Mouse (Mus musculus): ENCODE results near the gene Ccin. TPM values are rescaled to one million over a fixed set of nuclear protein-coding genes. Genes with fewer than 3 reads are reported as not detected.

Ccin gene
- total RNA-seq, 2 experiments from 2014 or later = not detected

DNA sequence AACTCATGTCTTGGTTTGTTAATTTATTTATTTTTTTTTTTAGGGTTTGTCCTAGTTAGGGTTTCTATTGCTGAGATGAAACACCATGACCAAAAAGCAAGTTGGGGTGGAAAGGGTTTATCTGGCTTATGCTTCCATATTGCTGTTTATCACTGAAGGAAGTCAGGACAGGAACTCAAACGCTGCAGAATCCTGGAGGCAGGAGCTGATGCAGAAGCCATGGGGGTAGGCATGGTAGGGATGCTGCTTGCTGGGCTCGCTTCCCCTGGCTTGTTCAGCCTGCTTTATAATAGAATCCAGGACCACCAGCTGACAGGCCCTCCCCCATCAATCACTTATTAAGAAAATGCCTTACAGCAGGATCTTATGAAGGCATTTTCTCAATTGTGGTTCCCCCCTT, 27.6 kb downstream of the Ccin start:
- no peak for ATAC-seq (replicated peaks; ENCODE audit: low FRiP score, low TSS enrichment, poor library complexity, severe bottlenecking)

DNA sequence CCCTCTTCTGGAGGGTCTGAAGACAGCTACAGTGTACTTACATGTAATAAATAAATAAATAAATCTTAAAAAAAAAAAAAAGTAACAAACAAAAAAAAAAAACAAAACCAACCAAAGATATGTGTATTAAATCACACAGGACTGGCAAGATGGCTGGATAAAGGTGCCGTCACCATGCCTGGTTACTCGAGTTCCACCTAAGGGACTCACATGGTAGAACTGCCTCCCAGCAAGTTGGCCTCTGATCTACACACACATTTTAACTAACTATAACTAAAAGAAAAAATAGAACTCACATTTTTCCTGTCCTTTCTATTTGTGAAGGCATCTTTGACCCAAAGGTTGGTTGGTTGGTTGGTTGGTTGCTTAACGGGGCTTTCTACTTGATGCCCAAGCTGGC, 28.5 kb downstream of the Ccin start:
- ATAC-seq (replicated peaks; ENCODE audit: low FRiP score, low TSS enrichment, poor library complexity, severe bottlenecking) = no peak

DNA sequence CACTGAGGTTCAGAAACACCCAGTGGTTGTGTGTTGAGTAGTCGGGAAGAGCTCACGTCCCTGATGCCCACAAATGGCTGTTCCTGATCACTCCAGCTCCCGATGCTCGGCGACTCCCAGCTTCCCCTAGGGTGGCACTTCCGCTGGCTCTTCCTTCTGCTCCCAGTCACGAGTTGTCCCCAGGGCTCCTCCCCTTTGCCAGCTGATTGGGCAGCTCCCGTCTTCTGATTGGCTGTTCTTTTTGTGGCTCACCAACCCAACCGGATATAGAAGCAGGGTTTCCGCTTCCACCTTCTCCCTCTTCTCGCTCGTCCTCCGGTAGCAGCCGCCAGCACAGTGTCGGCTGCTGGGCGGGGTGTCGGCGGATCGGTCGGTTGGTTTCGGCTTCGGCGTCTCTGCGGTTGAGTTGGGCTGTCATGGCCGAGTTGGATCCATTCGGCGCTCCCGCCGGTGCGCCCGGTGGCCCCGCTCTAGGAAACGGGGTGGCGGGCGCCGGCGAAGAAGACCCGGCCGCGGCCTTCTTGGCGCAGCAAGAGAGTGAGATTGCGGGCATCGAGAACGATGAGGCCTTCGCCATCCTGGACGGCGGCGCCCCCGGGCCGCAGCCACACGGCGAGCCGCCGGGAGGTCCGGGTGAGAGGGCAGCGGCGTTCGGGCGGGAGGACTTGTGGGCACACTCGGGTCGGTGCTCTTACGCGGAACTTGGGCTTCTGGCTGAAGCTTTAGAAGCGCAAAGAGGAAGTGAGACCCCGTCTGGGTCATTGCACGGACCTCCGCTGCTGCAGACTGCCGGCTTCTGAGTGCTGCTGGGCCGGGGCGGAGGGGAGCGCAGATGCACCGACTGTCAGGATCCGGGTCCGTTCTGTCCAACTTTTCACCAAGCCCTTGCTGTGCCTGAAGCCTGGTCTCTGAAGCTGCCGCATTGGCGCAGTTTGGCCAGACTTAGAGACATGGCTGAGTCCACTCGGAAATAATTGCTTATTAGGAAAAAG, 29.4 kb downstream of the Ccin start:
- ATAC-seq (replicated peaks; ENCODE audit: low FRiP score, low TSS enrichment, poor library complexity, severe bottlenecking) = peak; percentile 98

DNA sequence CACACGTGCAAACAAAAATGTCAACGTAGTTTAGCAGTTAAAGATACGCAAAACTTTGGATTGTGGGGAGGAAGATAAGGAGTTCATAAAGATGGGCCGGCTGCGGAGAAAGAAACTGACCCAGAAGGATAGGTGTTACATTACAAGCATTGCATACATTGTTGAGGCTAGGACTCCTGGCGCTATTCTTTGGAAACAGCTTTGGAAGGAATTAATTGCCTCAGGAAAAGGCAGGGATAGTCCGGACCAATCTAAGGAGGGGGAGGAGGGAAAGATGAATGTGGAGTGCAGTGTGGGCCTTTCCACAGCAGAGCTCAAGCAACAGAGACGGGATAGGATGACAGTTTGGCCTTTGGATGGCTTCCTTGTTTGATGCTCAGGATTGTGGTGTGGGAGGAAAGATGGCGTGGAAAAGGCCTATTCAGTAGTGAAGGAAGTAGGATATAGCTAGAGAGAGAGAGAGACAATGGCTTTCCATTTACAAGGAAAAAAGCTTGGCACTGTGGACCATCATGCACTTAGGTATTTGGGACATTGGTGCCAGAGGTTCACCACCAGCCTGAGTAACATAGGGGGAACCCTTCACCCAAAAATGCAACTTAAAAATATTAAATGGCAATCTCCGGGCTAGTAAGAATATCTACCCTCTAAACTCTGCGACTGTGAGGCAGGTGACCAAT, 30.2 kb downstream of the Ccin start:
- no peak for ATAC-seq (replicated peaks; ENCODE audit: low FRiP score, low TSS enrichment, poor library complexity, severe bottlenecking)

DNA sequence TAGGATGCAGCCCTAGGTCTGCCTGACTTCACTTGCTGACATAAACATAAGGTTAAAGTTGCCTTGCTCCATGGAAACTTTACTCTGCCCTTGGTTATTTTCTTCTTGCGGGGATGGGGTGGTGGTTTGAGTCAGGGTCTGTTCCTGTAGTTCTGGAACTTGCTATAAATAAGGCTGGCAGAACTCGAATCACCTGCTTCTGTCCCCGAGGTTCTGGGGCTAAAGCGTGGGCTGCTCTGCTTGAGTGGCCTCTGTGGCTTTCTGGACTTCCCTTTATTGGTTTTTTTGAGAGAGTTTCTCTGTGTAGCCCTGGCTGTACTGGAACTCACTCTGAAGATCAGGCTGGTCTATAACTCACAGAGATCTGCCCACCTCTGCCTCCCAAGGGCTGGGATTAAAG, 32.8 kb downstream of the Ccin start:
- ATAC-seq (replicated peaks; ENCODE audit: low FRiP score, low TSS enrichment, poor library complexity, severe bottlenecking) = no peak

DNA sequence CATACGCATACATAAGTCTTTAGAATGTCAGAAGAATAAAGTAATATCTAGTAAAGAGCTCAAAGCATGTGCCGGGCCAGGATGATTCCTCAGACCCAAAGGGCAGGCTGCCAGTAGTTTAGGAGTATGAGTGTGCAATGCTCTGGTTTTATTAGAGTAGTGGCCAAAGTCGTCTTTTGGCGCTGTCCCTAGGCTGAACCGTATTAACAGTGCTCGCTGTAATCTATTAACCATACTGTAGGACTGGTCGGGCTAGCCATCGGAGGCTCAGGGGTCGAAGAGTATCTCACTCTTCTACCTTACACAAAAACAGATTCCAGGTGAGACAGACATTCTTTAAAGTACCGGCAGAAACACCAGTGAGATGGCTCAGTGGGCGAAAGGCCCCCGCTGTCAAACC, 33.5 kb downstream of the Ccin start:
- no peak for ATAC-seq (replicated peaks; ENCODE audit: low FRiP score, low TSS enrichment, poor library complexity, severe bottlenecking)

DNA sequence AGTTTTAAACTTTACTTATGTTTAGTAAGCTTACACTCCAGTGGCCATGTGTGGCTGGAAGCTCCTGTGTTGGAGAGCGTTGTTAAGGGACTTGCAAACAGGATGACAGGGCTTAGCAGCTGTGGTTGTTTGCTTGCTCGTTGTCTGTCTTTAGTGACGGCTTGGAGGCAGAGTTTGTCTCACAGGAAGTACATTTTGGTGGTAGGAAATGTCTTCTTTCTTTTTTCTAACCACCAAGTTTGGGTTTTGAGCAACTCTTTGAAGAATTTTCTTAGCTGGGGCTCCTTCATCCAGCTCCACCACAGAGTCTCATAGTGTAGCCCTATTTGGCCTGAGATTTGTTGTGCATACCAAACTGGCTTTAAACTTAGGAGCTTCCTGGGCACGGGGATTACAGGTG, 39.0 kb downstream of the Ccin start:
- ATAC-seq (replicated peaks; ENCODE audit: low FRiP score, low TSS enrichment, poor library complexity, severe bottlenecking) = no peak

DNA sequence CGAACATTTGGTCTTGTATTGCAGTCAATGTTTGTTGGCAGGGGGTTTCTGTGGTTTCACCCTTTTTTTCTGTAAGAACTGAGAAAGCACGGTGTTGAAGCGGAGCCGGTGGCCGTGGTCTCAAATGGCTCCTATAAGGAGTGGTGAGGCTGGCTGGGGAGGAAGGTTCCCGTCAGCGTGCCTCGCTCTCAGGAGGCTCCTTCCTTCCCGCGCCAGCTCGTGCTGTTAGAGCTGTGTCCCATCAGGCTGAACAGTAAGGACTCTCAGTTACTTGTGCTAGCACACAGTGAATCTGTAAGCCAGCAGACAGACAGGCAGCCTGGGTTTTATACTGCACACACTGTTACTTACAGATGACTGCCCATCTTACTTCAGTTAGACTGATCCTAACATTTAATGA, 39.5 kb downstream of the Ccin start:
- ATAC-seq (replicated peaks; ENCODE audit: low FRiP score, low TSS enrichment, poor library complexity, severe bottlenecking) = no peak

DNA sequence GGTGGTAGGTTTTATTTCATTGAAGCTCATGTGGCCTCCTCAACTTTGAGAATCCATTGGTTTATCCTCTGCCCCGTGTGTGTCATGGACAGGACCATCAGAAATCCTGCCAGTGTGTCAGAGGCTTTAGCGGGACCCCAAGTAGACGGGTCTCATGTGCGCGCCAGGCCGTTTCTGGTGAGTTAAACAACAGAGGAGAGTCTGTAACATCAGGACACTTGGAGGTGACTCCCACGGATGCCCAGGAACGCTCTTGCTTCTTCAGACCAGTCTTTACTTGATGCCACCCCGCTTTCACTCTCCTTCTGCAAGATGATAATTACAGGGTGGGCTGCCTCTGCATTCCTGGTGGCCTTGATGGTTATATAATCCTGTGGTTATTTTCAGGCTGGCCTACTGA, 40.4 kb downstream of the Ccin start:
- no peak for ATAC-seq (replicated peaks; ENCODE audit: low FRiP score, low TSS enrichment, poor library complexity, severe bottlenecking)

DNA sequence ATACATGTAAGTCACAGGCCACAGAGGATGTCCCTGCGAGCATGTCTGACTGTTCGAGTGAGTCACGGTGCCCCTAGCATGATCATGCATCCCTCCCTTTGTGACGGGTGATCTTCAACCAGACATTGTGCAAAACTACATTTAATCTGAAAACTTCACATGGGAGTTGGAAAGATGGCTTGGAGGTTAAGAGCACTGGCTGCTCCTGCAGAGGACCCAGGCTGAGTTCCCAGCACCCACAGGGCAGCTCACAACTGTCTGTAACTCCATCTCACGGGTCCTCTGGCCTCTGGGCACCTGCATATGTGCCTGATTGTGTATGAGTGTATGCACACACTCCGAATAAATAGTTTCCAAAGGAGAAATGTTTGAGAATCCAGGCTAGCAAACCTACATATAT, 41.0 kb downstream of the Ccin start:
- no peak for ATAC-seq (replicated peaks; ENCODE audit: low FRiP score, low TSS enrichment, poor library complexity, severe bottlenecking)

DNA sequence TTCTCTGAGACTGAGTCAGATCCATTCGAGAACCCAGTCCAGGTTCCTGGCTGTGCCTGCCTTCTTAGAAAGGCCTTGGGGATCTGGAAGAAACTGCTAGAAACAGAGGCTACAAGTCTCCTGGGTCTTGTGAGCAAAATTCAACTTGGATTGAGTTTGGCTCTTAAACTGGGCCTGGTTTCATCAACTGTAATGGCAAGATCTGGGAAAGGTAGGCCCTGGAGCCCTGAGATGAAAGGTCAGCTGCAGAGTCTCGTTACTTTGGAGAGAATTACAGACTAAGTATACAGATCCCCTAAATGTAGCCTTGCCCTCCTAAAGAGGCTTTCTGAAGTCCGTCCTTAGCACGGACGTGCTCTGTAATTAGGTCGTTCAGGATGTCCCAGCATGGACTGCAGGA, 42.3 kb downstream of the Ccin start:
- no peak for ATAC-seq (replicated peaks; ENCODE audit: low FRiP score, low TSS enrichment, poor library complexity, severe bottlenecking)

DNA sequence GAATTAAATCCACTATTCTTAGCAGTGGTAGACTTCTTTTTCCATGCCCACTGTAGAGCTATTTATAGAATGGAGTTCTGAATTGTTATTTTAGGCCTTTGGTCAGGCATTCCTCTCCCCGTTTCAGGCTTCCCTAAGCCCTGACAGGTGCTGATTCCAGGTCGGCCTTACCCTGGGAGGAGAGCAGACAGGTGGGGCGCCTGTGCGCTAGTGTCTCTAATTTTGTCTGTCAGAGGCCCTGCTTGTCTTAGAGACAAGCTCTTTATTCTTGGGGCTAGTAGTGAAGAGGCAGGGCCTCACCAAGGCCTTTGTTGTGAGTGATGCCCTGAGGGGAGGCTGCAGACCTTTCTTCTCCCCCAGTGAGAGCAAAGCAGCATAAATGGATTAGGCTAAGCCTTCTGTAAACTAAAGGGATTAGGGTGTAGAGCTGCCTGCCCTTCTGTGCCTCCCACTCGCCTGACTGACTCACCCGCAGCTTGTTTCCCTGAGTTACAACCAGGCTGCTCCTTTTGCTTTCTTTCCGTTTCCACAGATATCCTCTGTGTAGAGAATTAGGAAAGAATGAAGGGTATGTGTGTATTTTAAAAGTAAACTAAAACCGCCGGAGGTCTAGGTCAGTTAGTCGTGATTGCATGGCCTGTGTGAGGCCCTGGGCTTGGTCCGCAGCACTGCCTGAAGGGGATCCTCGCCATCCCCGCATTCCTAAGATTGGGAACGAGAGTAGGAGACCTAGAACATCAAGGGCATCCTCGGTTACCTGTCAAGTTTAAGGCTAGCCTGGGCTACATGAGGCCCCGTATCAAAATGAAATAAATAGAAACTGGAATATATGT, 45.2 kb downstream of the Ccin start:
- no peak for ATAC-seq (replicated peaks; ENCODE audit: low FRiP score, low TSS enrichment, poor library complexity, severe bottlenecking)

DNA sequence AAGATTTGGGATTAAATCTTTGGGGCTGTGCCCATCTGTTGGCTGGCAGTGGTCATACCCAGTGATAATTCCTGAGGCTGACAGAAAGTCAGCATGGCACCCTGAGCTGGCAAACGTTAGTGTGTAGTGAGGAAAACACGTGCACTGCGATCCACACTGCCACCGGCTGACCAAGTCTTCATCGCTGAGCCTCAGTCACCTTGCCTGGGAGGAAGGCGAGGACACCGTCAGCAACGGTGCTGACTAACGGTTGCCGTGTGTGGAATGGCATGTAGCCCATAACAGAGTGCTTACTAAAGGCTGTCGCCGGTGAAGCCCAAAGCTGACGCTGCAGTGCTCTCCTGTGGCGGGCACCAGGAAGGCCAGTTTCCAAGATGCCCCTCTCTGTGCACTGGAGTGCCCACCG, 46.4 kb downstream of the Ccin start:
- ATAC-seq (replicated peaks; ENCODE audit: low FRiP score, low TSS enrichment, poor library complexity, severe bottlenecking) = no peak

DNA sequence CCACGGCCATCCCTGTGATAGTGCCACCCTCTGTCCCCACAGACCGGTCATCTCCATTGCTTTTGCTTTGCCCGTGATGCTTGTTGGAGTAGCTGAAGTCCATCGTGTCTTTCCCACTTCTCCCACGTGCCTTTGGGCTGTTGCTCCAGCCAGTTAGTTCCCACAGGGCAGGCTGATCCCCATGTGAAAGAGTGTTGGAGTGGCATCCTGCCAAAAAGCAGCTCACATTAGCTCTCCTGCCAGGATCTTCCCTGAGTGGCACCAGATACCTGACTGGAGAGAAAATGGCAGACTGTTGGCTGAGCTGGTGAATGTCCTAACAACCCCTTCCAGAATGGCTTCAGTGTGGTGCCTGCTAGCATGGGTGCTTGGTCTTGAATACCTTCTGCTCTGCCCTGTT, 48.2 kb downstream of the Ccin start:
- no peak for ATAC-seq (replicated peaks; ENCODE audit: low FRiP score, low TSS enrichment, poor library complexity, severe bottlenecking)

Other genes with a start within 250 kb of the Ccin start
- gene Olfr159, start 212.5 kb upstream of the Ccin start, total RNA-seq (2014; fragmentation: Nextera tagmentation) = not detected in 2 replicates
- not detected in 2 replicates for gene Olfr159, start 212.5 kb upstream of the Ccin start, total RNA-seq (2017)
- gene Olfr156, start 159.6 kb upstream of the Ccin start, total RNA-seq (2014; fragmentation: Nextera tagmentation) = not detected in 2 replicates
- not detected in 2 replicates for gene Olfr156, start 159.6 kb upstream of the Ccin start, total RNA-seq (2017)
- not detected in 2 replicates for gene Olfr157, start 143.3 kb upstream of the Ccin start, total RNA-seq (2014; fragmentation: Nextera tagmentation)
- not detected in 2 replicates for gene Olfr157, start 143.3 kb upstream of the Ccin start, total RNA-seq (2017)
- gene Olfr155, start 131.9 kb upstream of the Ccin start, total RNA-seq (2014; fragmentation: Nextera tagmentation) = not detected in 2 replicates
- not detected in 2 replicates for gene Olfr155, start 131.9 kb upstream of the Ccin start, total RNA-seq (2017)
- 0.20 TPM in 1 of 2 replicates, not detected in the other for gene Reck, start 108.0 kb upstream of the Ccin start, total RNA-seq (2014; fragmentation: Nextera tagmentation)
- 0.61 TPM in 1 of 2 replicates, not detected in the other for gene Reck, start 108.0 kb upstream of the Ccin start, total RNA-seq (2017)
- 10.9 and 12.6 TPM in 2 replicates for gene Glipr2, start 26.1 kb upstream of the Ccin start, total RNA-seq (2014; fragmentation: Nextera tagmentation)
- 12.2 and 13.9 TPM in 2 replicates for gene Glipr2, start 26.1 kb upstream of the Ccin start, total RNA-seq (2017)
- 198 and 217 TPM in 2 replicates for gene Clta, start 21.0 kb downstream of the Ccin start, total RNA-seq (2014; fragmentation: Nextera tagmentation)
- 368 and 393 TPM in 2 replicates for gene Clta, start 21.0 kb downstream of the Ccin start, total RNA-seq (2017)
- gene Gne, start 100.7 kb downstream of the Ccin start, total RNA-seq (2014; fragmentation: Nextera tagmentation) = 38.3 and 48.9 TPM in 2 replicates
- gene Gne, start 100.7 kb downstream of the Ccin start, total RNA-seq (2017) = 35.4 and 42.6 TPM in 2 replicates

Data from megakaryocyte-erythroid progenitor cell, adult 5-6 weeks (primary cell).